Mouse (Mus musculus): ENCODE data around the gene Lemd2.
A peak's percentile ranks its signal among the peaks of the same experiment; 100 is the strongest.

- TF ChIP-seq POLR2A (IDR thresholded peaks at IDR 0.05; ENCODE audit: low read depth, low read length) (no peak), CTCF (conservative IDR thresholded peaks at IDR 0.05; ENCODE audit: insufficient read depth, insufficient read length, low read depth, low read length) (peak; percentile 45)
Measured at GRCm38 (mm10) chr17:27151411-27151810, 52.9 kb downstream of the Lemd2 start.
